Mouse (Mus musculus) lung, postnatal 0 days (tissue): ENCODE measurements around the gene Fryl.

Source experiments
- CTCF ChIP-seq: IDR thresholded peaks from 2 replicates; pipeline ENCODE4 v1.5.1; 2016; ENCODE audit warnings: antibody characterized with exemption, mild to moderate bottlenecking
- EP300 ChIP-seq: IDR thresholded peaks from 2 replicates; pipeline ENCODE4 v1.6.1; 2016; ENCODE audit warnings: antibody characterized with exemption, mild to moderate bottlenecking, control low read depth

GRCm38 (mm10) chr5:73192870-73193576, 63.4 kb downstream of the Fryl start:
- no peak for TF ChIP-seq EP300
- TF ChIP-seq CTCF = no peak
